Mouse (Mus musculus) lung, postnatal 0 days (tissue): ENCODE data around the gene Gm17482.

ENCODE experiments used
- CTCF ChIP-seq: IDR thresholded peaks from 2 replicates; pipeline ENCODE4 v1.5.1; 2016; ENCODE audit warnings: antibody characterized with exemption, mild to moderate bottlenecking
- EP300 ChIP-seq: IDR thresholded peaks from 2 replicates; pipeline ENCODE4 v1.6.1; 2016; ENCODE audit warnings: antibody characterized with exemption, mild to moderate bottlenecking, control low read depth

GRCm38 (mm10) chr6:115266791-115267190, 39.6 kb downstream of the Gm17482 start:
- TF ChIP-seq CTCF: no peak
- no peak for TF ChIP-seq EP300
